Mouse (Mus musculus): ENCODE measurements around the gene Cmtm5.

DNA sequence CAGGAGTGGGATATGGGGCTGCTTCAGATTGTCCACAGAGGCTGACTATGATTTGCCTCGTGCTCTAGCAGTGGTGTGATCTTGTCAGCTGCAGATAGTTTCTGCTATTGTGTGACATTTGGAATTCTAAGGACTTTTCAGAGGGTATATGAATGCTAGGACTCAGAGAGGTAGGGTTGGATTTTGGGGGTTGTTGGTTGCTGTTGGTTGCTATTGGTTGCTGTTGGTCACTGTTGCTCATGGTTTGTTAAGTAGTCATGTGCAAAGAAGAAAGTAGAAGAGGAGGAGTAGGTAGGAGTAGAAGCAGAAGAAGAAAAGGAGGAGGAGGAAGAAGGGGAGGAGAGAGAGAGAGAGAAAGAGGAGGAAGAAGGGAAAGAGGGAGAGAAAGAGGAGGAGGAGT lies 40.6 kb downstream of the Cmtm5 start, which contains the start of gene Gm17428:
- no peak for TF ChIP-seq CTCF (IDR thresholded peaks at IDR 0.05; ENCODE audit: low read depth, low read length)
- no peak for TF ChIP-seq TAL1 (conservative IDR thresholded peaks at IDR 0.05; ENCODE audit: low read depth, low read length)
